Mouse (Mus musculus) ES-Bruce4 (cell line): ENCODE data around the gene 4833439L19Rik.

ENCODE experiments used
- CTCF ChIP-seq: IDR thresholded peaks from one replicate; pipeline ENCODE4 v1.8.1; 2011; ENCODE audit warnings: low read depth, low read length
- POLR2A ChIP-seq: IDR thresholded peaks from one replicate; pipeline ENCODE4 v1.8.1; 2011; ENCODE audit warnings: low read length; ENCODE audit not compliant: insufficient read depth

- TF ChIP-seq CTCF (no peak), POLR2A (no peak)
These were observed 8.4 kb downstream of the 4833439L19Rik start for GRCm38 (mm10) chr13:54556796-54557195.
